Mouse (Mus musculus): ENCODE results near the gene Mlst8. TPM values are rescaled to one million over a fixed set of nuclear protein-coding genes. Genes with fewer than 3 reads are reported as not detected.

The Mlst8 gene
- polyA plus RNA-seq, 1 experiment from 2014 or later, result 36.0 TPM

DNA sequence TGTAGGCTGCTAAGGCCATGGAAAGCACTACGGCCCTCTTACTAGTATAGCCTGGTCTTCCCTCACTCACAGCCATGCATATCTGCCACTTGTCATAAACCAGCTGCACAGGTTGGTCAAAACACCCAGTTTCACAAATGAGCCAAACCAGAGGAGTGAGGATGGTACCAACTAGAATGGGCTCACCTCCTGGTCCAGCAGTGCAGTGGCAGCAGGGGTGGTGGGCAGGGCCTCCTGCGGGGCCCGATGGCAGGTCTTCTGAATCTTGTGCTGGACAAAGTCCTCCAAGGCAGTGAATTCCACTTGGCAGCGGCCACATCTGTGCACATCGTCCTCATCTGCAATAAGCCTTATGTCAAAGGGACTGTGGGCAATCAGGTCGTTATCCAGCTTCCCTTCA, 27.7 kb downstream of the Mlst8 start:
- H3K27me3 ChIP-seq (ENCODE audit: insufficient read depth, poor library complexity, severe bottlenecking), result no peaks in the 10 kb centered on the region
- peaks cover 19% of the 10 kb centered on the region for H3K4me1 ChIP-seq (replicated peaks)
- DNase-seq (ENCODE audit: low spot score), result no peak
- H3K36me3 ChIP-seq, result peaks cover 56% of the 10 kb centered on the region
- WGBS, result 95% methylated on average over 6 of the region's 6 CpGs
- no peaks in the 10 kb centered on the region for H3K9me3 ChIP-seq
- H3K4me3 ChIP-seq, result no peak overlapping the region
- H3K27ac ChIP-seq, result no peak overlapping the region

DNA sequence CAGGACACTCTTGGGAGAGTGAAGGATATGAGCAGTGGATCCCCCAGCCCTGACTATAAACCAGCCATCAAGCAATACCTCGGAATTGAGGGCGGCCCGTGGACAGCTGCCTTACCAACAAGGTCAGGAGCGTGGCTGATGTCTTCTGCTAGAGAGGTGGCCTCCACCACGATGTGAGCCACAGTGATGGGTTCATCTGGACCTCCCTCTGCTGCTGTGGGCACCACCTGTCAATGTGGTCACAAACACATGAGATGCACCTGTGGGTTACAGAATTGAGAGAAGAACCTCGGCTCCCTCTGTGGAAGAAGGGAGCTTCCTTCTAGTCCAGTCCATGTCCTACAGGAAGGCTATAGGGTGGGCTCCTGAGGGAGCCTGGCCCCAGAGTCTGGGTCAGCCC, 29.4 kb downstream of the Mlst8 start:
- 94% methylated on average over 6 of the region's 6 CpGs for WGBS
- Histone ChIP-seq H3K4me1 (replicated peaks) (peaks cover 13% of the 10 kb centered on the region), H3K36me3 (peaks cover 73% of the 10 kb centered on the region), H3K27me3 (ENCODE audit: insufficient read depth, poor library complexity, severe bottlenecking) (no peaks in the 10 kb centered on the region), H3K4me3 (no peak overlapping the region), H3K27ac (no peak overlapping the region), H3K9me3 (no peaks in the 10 kb centered on the region)
- DNase-seq (ENCODE audit: low spot score), result no peak

DNA sequence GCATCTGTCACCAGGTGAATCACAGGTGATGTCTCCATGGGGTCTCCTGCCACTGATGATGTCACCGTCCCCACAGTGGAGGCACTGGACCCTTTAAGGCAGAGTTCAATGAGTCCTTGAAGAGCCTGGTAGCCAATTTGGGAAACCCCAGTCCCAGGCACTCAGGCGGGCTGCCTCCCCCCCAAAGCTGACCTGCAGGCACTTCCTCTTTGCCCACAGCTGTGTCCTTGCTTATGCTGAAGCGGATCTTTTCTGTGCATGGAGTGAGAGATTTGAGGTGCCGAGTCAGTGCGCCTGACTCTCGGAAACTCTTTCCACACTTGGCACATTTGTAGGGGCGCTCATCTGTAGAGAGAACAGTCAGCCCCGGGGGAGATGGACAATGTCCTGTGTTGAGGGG, 32.3 kb downstream of the Mlst8 start:
- Histone ChIP-seq H3K4me3 (no peak overlapping the region), H3K27me3 (ENCODE audit: insufficient read depth, poor library complexity, severe bottlenecking) (no peaks in the 10 kb centered on the region), H3K4me1 (replicated peaks) (no peaks in the 10 kb centered on the region), H3K9me3 (no peaks in the 10 kb centered on the region), H3K27ac (no peak overlapping the region), H3K36me3 (peaks cover 100% of the 10 kb centered on the region)
- no peak for DNase-seq (ENCODE audit: low spot score)
- WGBS, result 92% methylated on average over 8 of the region's 8 CpGs

DNA sequence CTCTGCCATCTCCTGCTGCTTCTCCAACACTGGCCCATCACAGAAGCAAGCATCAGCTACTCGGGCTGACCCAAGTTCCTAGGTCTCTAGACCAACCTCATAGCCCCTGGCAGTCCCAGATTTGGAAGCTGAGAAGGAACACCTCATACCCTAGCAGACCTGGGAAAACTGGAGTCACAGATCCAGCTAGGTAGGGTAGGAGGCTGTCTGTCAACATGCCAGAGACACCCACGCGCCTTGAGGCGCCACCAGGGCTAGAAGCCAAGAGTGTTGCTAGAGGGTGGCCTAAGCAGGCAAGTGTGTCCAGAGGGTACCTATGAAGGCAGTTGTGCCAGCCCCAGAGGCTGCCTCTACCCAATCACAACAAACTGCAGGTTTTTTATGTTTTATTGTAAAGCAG, 35.5 kb downstream of the Mlst8 start:
- WGBS, result 94% methylated on average over 4 of the region's 4 CpGs

GRCm38 (mm10) chr17:24442632-24443155, 36.2 kb downstream of the Mlst8 start, which contains the start of gene Dnase1l2:
Gene Dnase1l2, minus strand, starts transcription at chr17:24443105.
- no peak for DNase-seq (ENCODE audit: low spot score)
- Histone ChIP-seq H3K36me3 (peaks cover 99% of the 10 kb centered on the region), H3K4me3 (no peak within 1 kb of the TSS), H3K27ac (no peak within 1 kb of the TSS), H3K4me1 (replicated peaks) (no peaks in the 10 kb centered on the region), H3K9me3 (no peaks in the 10 kb centered on the region), H3K27me3 (ENCODE audit: insufficient read depth, poor library complexity, severe bottlenecking) (no peaks in the 10 kb centered on the region)
- WGBS, result 86% methylated on average over 7 of the region's 7 CpGs

More for the DNA sequence above, 35.5 kb downstream of the Mlst8 start:
- DNase-seq (ENCODE audit: low spot score), result no peak
- H3K9me3 ChIP-seq, result no peaks in the 10 kb centered on the region
- H3K4me3 ChIP-seq, result no peak overlapping the region
- peaks cover 100% of the 10 kb centered on the region for H3K36me3 ChIP-seq
- H3K27ac ChIP-seq, result no peak overlapping the region
- H3K27me3 ChIP-seq (ENCODE audit: insufficient read depth, poor library complexity, severe bottlenecking), result no peaks in the 10 kb centered on the region
- H3K4me1 ChIP-seq (replicated peaks), result no peaks in the 10 kb centered on the region

DNA sequence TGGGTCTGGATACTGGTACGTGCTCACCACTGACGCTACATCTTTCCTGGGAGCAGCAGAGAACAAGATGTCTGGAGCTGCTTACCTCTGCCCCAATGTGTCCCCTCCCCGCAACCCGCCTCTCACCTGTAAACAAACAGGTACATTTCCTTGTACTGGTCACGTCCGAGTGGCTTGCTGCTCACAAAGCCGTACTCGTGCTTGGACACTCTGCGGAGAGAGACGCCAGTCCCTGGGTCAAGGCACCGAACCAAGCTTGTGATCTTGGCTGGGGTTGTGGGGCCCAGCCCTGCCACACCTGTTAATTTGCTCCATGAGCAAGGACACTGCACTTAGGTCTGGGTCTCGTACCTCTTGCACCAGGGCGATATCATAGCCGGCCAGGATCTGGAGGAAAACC, 36.8 kb downstream of the Mlst8 start:
- no peaks in the 10 kb centered on the region for H3K27me3 ChIP-seq (ENCODE audit: insufficient read depth, poor library complexity, severe bottlenecking)
- no peak overlapping the region for H3K4me3 ChIP-seq
- H3K27ac ChIP-seq, result no peak overlapping the region
- no peaks in the 10 kb centered on the region for H3K4me1 ChIP-seq (replicated peaks)
- peaks cover 99% of the 10 kb centered on the region for H3K36me3 ChIP-seq
- DNase-seq (ENCODE audit: low spot score), result no peak
- 95% methylated on average over 14 of the region's 14 CpGs for WGBS
- no peaks in the 10 kb centered on the region for H3K9me3 ChIP-seq

DNA sequence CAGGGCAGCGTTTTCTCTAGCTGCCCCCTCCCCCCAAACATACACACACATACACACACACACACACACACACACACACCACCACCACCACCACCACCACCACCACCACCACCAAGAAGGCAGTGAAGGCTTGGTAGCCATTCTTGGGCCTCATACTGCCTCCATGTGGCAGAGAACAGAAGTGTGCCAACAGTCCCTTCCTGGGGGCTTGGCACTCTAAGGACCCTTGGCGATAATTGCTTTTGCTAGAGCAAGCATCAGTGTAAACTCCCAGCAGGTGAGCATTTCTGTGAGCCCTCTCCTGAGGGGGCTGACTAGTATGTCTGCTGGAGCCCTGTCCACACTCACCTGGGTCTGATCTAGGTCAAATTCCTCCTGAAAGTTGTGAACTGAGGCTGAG, 37.7 kb downstream of the Mlst8 start:
- Histone ChIP-seq H3K27me3 (ENCODE audit: insufficient read depth, poor library complexity, severe bottlenecking) (no peaks in the 10 kb centered on the region), H3K4me1 (replicated peaks) (no peaks in the 10 kb centered on the region), H3K4me3 (no peak overlapping the region), H3K27ac (no peak overlapping the region), H3K9me3 (no peaks in the 10 kb centered on the region), H3K36me3 (peaks cover 99% of the 10 kb centered on the region)
- no peak for DNase-seq (ENCODE audit: low spot score)
- 49% methylated on average over 2 of the region's 2 CpGs for WGBS

DNA sequence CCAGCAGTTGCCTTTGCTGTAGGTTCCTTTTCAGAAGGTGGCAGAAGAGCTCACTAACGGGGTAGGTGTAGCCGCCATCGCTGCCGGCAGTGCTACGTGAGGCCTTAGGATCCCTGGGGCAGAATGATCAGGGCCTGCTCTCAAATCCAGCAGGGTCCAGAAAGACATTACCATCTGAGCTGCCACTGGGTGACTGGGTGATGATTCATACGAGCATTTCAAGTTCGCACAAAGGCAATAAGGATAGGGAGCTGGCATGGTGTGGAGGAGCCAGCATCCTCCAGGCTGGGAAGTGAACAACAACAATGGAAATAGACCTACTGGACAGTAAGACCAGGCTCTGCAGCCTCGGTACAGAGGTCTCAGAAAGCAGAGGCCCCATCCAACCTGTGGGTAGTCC, 38.5 kb downstream of the Mlst8 start:
- Histone ChIP-seq H3K27me3 (ENCODE audit: insufficient read depth, poor library complexity, severe bottlenecking) (no peaks in the 10 kb centered on the region), H3K27ac (no peak overlapping the region), H3K4me3 (no peak overlapping the region), H3K36me3 (peaks cover 99% of the 10 kb centered on the region), H3K4me1 (replicated peaks) (no peaks in the 10 kb centered on the region), H3K9me3 (no peaks in the 10 kb centered on the region)
- 95% methylated on average over 8 of the region's 8 CpGs for WGBS
- no peak for DNase-seq (ENCODE audit: low spot score)

DNA sequence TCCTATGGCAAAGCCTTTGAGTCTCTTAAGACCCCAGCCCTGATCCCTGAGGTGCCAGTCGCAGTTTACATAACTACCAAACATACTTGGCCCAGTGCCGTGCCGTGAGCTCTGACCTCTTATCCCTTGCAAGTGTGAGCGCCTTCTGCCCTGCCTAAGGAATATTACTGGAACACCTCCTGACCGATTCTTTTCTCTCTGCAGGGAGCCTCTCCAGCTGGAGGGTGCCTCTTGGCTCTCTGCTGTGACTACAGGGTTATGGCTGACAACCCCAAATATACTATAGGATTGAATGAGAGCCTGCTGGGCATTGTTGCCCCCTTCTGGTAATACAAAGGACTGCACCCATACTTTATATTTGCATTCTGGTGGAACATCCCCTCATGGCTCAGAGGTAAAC, 41.9 kb downstream of the Mlst8 start:
- 79% methylated on average over 5 of the region's 5 CpGs for whole genome bisulfite sequencing
- H3K27ac ChIP-seq, result no peak overlapping the region
- H3K36me3 ChIP-seq, result peaks cover 94% of the 10 kb centered on the region
- no peak overlapping the region for H3K4me3 ChIP-seq
- peak; percentile 35 for DNase-seq (ENCODE audit: low spot score)
- no peaks in the 10 kb centered on the region for H3K27me3 ChIP-seq (ENCODE audit: insufficient read depth, poor library complexity, severe bottlenecking)
- no peaks in the 10 kb centered on the region for H3K4me1 ChIP-seq (replicated peaks)
- no peaks in the 10 kb centered on the region for H3K9me3 ChIP-seq

- Histone ChIP-seq H3K36me3 (peaks cover 53% of the 10 kb centered on the region), H3K4me1 (replicated peaks) (peaks cover 16% of the 10 kb centered on the region), H3K9me3 (no peaks in the 10 kb centered on the region), H3K27me3 (ENCODE audit: insufficient read depth, poor library complexity, severe bottlenecking) (no peaks in the 10 kb centered on the region), H3K27ac (no peak overlapping the region), H3K4me3 (no peak overlapping the region)
- DNase-seq (ENCODE audit: low spot score), result no peak
- WGBS, result 89% methylated on average over 14 of the region's 14 CpGs
Observed at GRCm38 (mm10) chr17:24429201-24429983, 49.5 kb downstream of the Mlst8 start.

- Histone ChIP-seq H3K4me1 (replicated peaks) (peaks cover 16% of the 10 kb centered on the region), H3K27me3 (ENCODE audit: insufficient read depth, poor library complexity, severe bottlenecking) (no peaks in the 10 kb centered on the region), H3K9me3 (no peaks in the 10 kb centered on the region), H3K36me3 (peaks cover 57% of the 10 kb centered on the region), H3K27ac (peak overlapping the region; percentile 96), H3K4me3 (peak overlapping the region; percentile 77)
- DNase-seq (ENCODE audit: low spot score), result peak; percentile 25
- 8% methylated on average over 8 of the region's 8 CpGs for WGBS
Observed at GRCm38 (mm10) chr17:24427170-24427557, 51.7 kb downstream of the Mlst8 start.

DNA sequence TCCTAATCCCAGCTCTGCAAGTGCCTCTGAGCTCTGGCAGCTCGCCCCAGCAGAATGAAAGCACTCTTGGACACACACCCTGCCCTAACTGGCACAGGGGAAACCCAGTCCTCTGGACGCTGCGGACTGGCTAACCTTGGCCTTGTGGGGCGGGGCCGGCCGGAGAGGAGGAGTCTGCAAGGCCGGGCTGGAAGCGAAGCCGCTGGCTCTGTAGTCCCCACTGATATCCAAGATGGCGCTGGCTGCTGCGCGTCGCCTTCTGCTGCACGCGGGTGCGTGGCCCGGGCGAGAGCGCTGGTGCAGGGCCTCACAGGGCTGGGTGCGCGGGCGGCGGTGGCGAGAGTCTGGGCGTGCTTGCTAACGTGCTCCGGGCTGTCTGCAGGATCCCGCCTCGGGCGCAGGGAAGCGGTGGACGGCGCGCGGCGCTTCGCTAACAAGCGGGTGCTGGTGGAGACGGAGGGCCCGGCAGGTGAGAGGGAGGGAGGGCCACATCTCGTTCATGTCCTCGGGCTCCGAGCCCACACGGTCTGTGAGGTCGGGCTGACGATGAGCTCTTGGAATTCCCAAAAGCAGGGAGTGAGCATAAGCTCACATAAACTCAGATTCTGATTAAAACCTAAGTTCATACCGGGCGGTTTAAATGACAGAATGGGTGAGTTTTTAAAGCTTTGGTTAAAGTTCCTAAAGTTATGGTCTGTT, 52.3 kb downstream of the Mlst8 start, which contains the start of gene Eci1:
Gene Eci1 (plus strand): TSS at position 171 of the 699 bp plus-strand sequence.
- Histone ChIP-seq H3K27ac (peak within 1 kb of the TSS; percentile 96), H3K4me1 (replicated peaks) (peaks cover 16% of the 10 kb centered on the region), H3K36me3 (peaks cover 60% of the 10 kb centered on the region), H3K4me3 (peak within 1 kb of the TSS; percentile 77), H3K27me3 (ENCODE audit: insufficient read depth, poor library complexity, severe bottlenecking) (no peaks in the 10 kb centered on the region), H3K9me3 (no peaks in the 10 kb centered on the region)
- DNase-seq (ENCODE audit: low spot score), result peak; percentile 95
- WGBS, result under 1% methylated on average over 48 of the region's 48 CpGs

GRCm38 (mm10) chr17:24425905-24426304, 53.0 kb downstream of the Mlst8 start:
- Histone ChIP-seq H3K9me3 (no peaks in the 10 kb centered on the region), H3K27ac (no peak overlapping the region), H3K36me3 (peaks cover 65% of the 10 kb centered on the region), H3K4me3 (0 out of 2 replicates have a peak overlapping the region, but pooled peaks have one; percentile 77), H3K4me1 (replicated peaks) (peaks cover 16% of the 10 kb centered on the region), H3K27me3 (ENCODE audit: insufficient read depth, poor library complexity, severe bottlenecking) (no peaks in the 10 kb centered on the region)
- no peak for DNase-seq (ENCODE audit: low spot score)
- WGBS, result 89% methylated on average over 7 of the region's 7 CpGs
